Mouse (Mus musculus): ENCODE results near the gene Cadm1.

GRCm38 (mm10) chr9:47765323-47765722 is 235.3 kb downstream of the Cadm1 start:
- TF ChIP-seq CTCF (conservative IDR thresholded peaks at IDR 0.05; ENCODE audit: insufficient read depth, insufficient read length, low read depth, low read length) (no peak), POLR2A (IDR thresholded peaks at IDR 0.05; ENCODE audit: low read depth, low read length) (no peak)

All from kidney, adult 2 months (tissue).